Mouse (Mus musculus) ES-E14 (cell line): ENCODE measurements around the gene Kbtbd13. TPM values are rescaled to one million over a fixed set of nuclear protein-coding genes. Genes with fewer than 3 reads are reported as not detected.

Source experiments
- DNase-seq: peaks from one replicate; pipeline ENCODE4 v3.0.0-alpha.2; 2013; ENCODE audit warnings: low read depth, low spot score
- H3K27ac ChIP-seq: 2 replicates; pipeline ENCODE4 v1.5.1; 2012; ENCODE audit warnings: low read depth, mild to moderate bottlenecking, low read length, moderate library complexity, mixed read lengths; ENCODE audit not compliant: poor library complexity, insufficient read depth, severe bottlenecking
- H3K36me3 ChIP-seq: 2 replicates; pipeline ENCODE4 v1.6.1; 2012; ENCODE audit warnings: mild to moderate bottlenecking, low read length, moderate library complexity, mixed read lengths; ENCODE audit not compliant: control insufficient read depth, poor library complexity, insufficient read depth, severe bottlenecking
- H3K4me1 ChIP-seq, 2 experiments: fragments of 150-350 bp in 1 of 2; sonication (generic) in 1 of 2; 2 replicates each; pipeline ENCODE4 v1.6.1; 2012; ENCODE audit warnings: low read length in 2 of 2, mild to moderate bottlenecking in 1 of 2, mixed read lengths in 1 of 2; ENCODE audit not compliant: control insufficient read depth in 2 of 2, insufficient read depth in 2 of 2, poor library complexity in 1 of 2
- H3K4me3 ChIP-seq, 2 experiments: fragments of 150-350 bp in 1 of 2; sonication (generic) in 1 of 2; 2 replicates each; pipeline ENCODE4 v1.5.1; 2012; ENCODE audit warnings: low read length in 2 of 2, low read depth in 1 of 2, mild to moderate bottlenecking in 1 of 2, mixed read lengths in 1 of 2; ENCODE audit not compliant: insufficient read depth in 1 of 2, poor library complexity in 1 of 2, severe bottlenecking in 1 of 2
- H3K9ac ChIP-seq: 2 replicates; pipeline ENCODE4 v1.6.1; 2012; ENCODE audit warnings: low read depth, mild to moderate bottlenecking, low read length, mixed read lengths; ENCODE audit not compliant: poor library complexity, insufficient read depth, severe bottlenecking
- H3K9me3 ChIP-seq: fragments of 150-350 bp; sonication (generic); 2 replicates; pipeline ENCODE4 v1.6.1; 2012; ENCODE audit warnings: low read depth, mild to moderate bottlenecking, low read length; ENCODE audit not compliant: control insufficient read depth, insufficient read depth
- CHD2 ChIP-seq: IDR thresholded peaks from 2 replicates; pipeline ENCODE4 v1.6.1; 2014; ENCODE audit warnings: mild to moderate bottlenecking, low read depth, low read length, inconsistent platforms
- HCFC1 ChIP-seq: IDR thresholded peaks from 2 replicates; pipeline ENCODE4 v1.6.1; 2012; ENCODE audit warnings: low read length, inconsistent platforms, borderline replicate concordance; ENCODE audit not compliant: insufficient read depth
- MAFK ChIP-seq: IDR thresholded peaks from 2 replicates; pipeline ENCODE4 v1.6.1; 2014; ENCODE audit warnings: mild to moderate bottlenecking, low read depth, low read length, inconsistent platforms; ENCODE audit not compliant: insufficient read depth
- ZC3H11A ChIP-seq: IDR thresholded peaks from 2 replicates; pipeline ENCODE4 v1.6.1; 2012; ENCODE audit warnings: low read depth, mild to moderate bottlenecking, inconsistent platforms, low read length, borderline replicate concordance
- ZNF384 ChIP-seq: IDR thresholded peaks from 2 replicates; pipeline ENCODE4 v1.6.1; 2012; ENCODE audit warnings: low read depth, low read length, inconsistent platforms
- in situ Hi-C, 2 experiments: fragments of 600-800 bp; cut with MboI; formaldehyde crosslinking; loops; one replicate each; pipeline ENCODE4 v1.15.1; 2025; ENCODE audit warnings: low sequenced_read_pairs in 2 of 2, inconsistent platforms in 1 of 2; ENCODE audit not compliant: unreplicated experiment in 2 of 2
- total RNA-seq: library from RNA; depleted of rRNA; stranded (reverse); fragments of 300-350 nt; gene quantifications from 2 replicates; pipeline ENCODE4 v1.2.3, GENCODE M21; 2012

Kbtbd13 gene
- total RNA-seq, 1 experiment: 0.71 TPM

- Histone ChIP-seq H3K9ac (no peak overlapping the region), H3K4me1 (peaks cover 0 to 2% of the 10 kb centered on the region in 2 experiments; a peak in 1 of 4 replicates), H3K9me3 (no peaks in the 10 kb centered on the region), H3K4me3 (no peak overlapping the region), H3K36me3 (0 out of 2 replicates have a peak, but pooled peaks cover 1% of the 10 kb centered on the region), H3K27ac (no peak overlapping the region)
- no peak for DNase-seq
- in situ Hi-C loops: no loop called here
- TF ChIP-seq HCFC1 (no peak), ZC3H11A (no peak), ZNF384 (no peak), MAFK (no peak), CHD2 (no peak)
Measured at GRCm38 (mm10) chr9:65365721-65366120, 25.7 kb downstream of the Kbtbd13 start.

- DNase-seq: no peak
- no peak overlapping the region for H3K4me3 ChIP-seq
- no peaks in the 10 kb centered on the region for H3K9me3 ChIP-seq
- no peak overlapping the region; the same call in 1 of the 2 replicates for H3K27ac ChIP-seq
- no peak overlapping the region for H3K9ac ChIP-seq
- TF ChIP-seq ZC3H11A (no peak), HCFC1 (no peak), CHD2 (no peak)
- peaks cover 0 to 2% of the 10 kb centered on the region in 2 experiments; a peak in 1 of 4 replicates for H3K4me1 ChIP-seq
- peaks cover 11% of the 10 kb centered on the region for H3K36me3 ChIP-seq
- in situ Hi-C loops: no loop called here
Measured at GRCm38 (mm10) chr9:65363684-65364083, 27.8 kb downstream of the Kbtbd13 start.

- H3K27ac ChIP-seq: no peak within 1 kb of the TSS
- peaks cover 0 to 2% of the 10 kb centered on the region in 2 experiments; a peak in 1 of 4 replicates for H3K4me1 ChIP-seq
- TF ChIP-seq ZC3H11A (no peak), HCFC1 (no peak), MAFK (no peak), CHD2 (no peak), ZNF384 (no peak)
- no peak within 1 kb of the TSS for H3K9ac ChIP-seq
- no peaks in the 10 kb centered on the region for H3K9me3 ChIP-seq
- peaks cover 17% of the 10 kb centered on the region for H3K36me3 ChIP-seq
- in situ Hi-C loops: no loop called here
- no peak for DNase-seq
- H3K4me3 ChIP-seq: no peak within 1 kb of the TSS
Measured at GRCm38 (mm10) chr9:65360641-65361448, 30.6 kb downstream of the Kbtbd13 start, which contains the start of gene Ubap1l. TSS of gene Ubap1l (plus strand) at chr9:65361041.

GRCm38 (mm10) chr9:65358956-65359480, 32.4 kb downstream of the Kbtbd13 start:
- peaks cover 0 to 2% of the 10 kb centered on the region in 2 experiments; a peak in 1 of 4 replicates for H3K4me1 ChIP-seq
- no peak for DNase-seq
- H3K9me3 ChIP-seq: no peaks in the 10 kb centered on the region
- TF ChIP-seq CHD2: no peak
- TF ChIP-seq ZNF384: no peak
- TF ChIP-seq HCFC1: no peak
- TF ChIP-seq MAFK: no peak
- TF ChIP-seq ZC3H11A: no peak
- H3K36me3 ChIP-seq: peaks cover 22% of the 10 kb centered on the region
- no peak overlapping the region for H3K4me3 ChIP-seq
- no peak overlapping the region for H3K9ac ChIP-seq
- H3K27ac ChIP-seq: no peak overlapping the region
- in situ Hi-C loops: no loop called here

GRCm38 (mm10) chr9:65356971-65357370, 34.5 kb downstream of the Kbtbd13 start:
- Histone ChIP-seq H3K36me3 (peaks cover 23% of the 10 kb centered on the region), H3K9me3 (no peaks in the 10 kb centered on the region), H3K9ac (no peak overlapping the region), H3K4me3 (no peak overlapping the region), H3K27ac (no peak overlapping the region), H3K4me1 (no peaks in the 10 kb centered on the region; a peak in 1 of 4 replicates)
- no peak for DNase-seq
- in situ Hi-C loops: no loop called here
- TF ChIP-seq HCFC1 (no peak), MAFK (no peak), ZNF384 (no peak), ZC3H11A (no peak), CHD2 (no peak)
